22 mouse cellular contexts compared by ENCODE assay signal in the genomic region with DNA sequence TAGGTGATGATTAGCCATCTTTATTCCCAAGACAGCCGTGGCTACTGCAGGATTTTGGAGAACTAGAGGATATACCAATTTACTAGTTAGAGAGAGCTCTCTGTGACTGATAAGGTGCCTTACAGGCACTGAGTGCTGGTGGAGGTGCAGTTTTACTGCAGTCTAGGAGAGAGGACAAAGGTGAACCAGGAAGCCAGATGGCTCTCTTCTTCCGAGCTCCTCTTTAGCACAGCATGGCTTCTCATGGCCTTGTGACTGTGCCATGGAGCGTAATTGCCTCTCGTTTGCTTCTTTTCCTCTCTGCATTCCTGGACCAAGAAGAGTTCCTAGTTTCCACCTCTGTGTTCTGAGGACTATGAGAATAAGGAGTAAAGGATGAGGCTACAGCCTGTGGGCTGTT.
A peak's percentile ranks its signal among the peaks of the same experiment; 100 is the strongest.
DNase-seq lines count a peak whose midpoint lies in the region; ATAC-seq and TF ChIP-seq lines count a peak whose summit lies in the region.
"Had no signal": no experiment of that assay in that cellular context is flagged by ENCODE, and none has a peak within 500 bp of the region (broad histone marks: within the 10 kb centered on the region; RNA-seq: fewer than 3 reads in every experiment).

No protein-coding gene starts in this region.

- intact Hi-C loops in gastrocnemius, adult 2 months (cut with DNase I), result loop anchor here (5.0 kb wide), 1 partner anchor 85 kb away; no protein-coding TSS in a partner anchor

- peak overlapping the region; percentile 82; the same call in 1 of the 2 replicates for H3K27ac ChIP-seq in gastrocnemius, adult 2 months
- H3K27ac ChIP-seq in intestine, postnatal 0 days (ENCODE audit: low read depth, low read length), result peak overlapping the region; percentile 65
- no peak overlapping the region for H3K27ac ChIP-seq in forebrain, embryonic 14.5 days (ENCODE audit: low read depth, low read length)
- H3K27ac ChIP-seq: forebrain, embryonic 10.5 days; heart, embryonic 13.5 days; hindbrain, embryonic 12.5 days; limb, embryonic 10.5 days; liver, embryonic 15.5 days; neural tube, embryonic 12.5 days; stomach, embryonic 15.5 days had no signal

- no peaks in the 10 kb centered on the region for H3K27me3 ChIP-seq in intestine, postnatal 0 days (replicated peaks; ENCODE audit: control insufficient read depth, insufficient read depth, low read length)
- no peaks in the 10 kb centered on the region for H3K27me3 ChIP-seq in forebrain, embryonic 14.5 days (replicated peaks; ENCODE audit: control insufficient read depth, insufficient read depth, low read length)
- H3K27me3 ChIP-seq: hindbrain, embryonic 12.5 days; liver, embryonic 15.5 days; neural tube, embryonic 12.5 days; stomach, embryonic 15.5 days had no signal

- H3K4me3 ChIP-seq in gastrocnemius, adult 2 months, result no peak overlapping the region
- no peak overlapping the region for H3K4me3 ChIP-seq in intestine, postnatal 0 days (ENCODE audit: low read depth, low read length)
- H3K4me3 ChIP-seq in forebrain, embryonic 14.5 days (ENCODE audit: low read depth, low read length), result no peak overlapping the region
- H3K4me3 ChIP-seq: forebrain, embryonic 10.5 days; heart, embryonic 13.5 days; hindbrain, embryonic 12.5 days; limb, embryonic 10.5 days; liver, embryonic 15.5 days; neural tube, embryonic 12.5 days; stomach, embryonic 15.5 days had no signal

- H3K9ac ChIP-seq in intestine, postnatal 0 days (ENCODE audit: low read depth, low read length), result no peak overlapping the region
- no peak overlapping the region for H3K9ac ChIP-seq in forebrain, embryonic 14.5 days (ENCODE audit: low read length)
- H3K9ac ChIP-seq: forebrain, postnatal 0 days; heart, embryonic 13.5 days; hindbrain, embryonic 12.5 days; liver, embryonic 15.5 days; neural tube, embryonic 12.5 days; stomach, embryonic 15.5 days had no signal

- peak; percentile 65 for ATAC-seq in intestine, postnatal 0 days
- ATAC-seq in forebrain, embryonic 14.5 days, result no peak
- ATAC-seq: forebrain, postnatal 0 days; inflammation-experienced regulatory T-cells, adult 6 months had no signal

- TF ChIP-seq CTCF in gastrocnemius, adult 2 months (IDR thresholded peaks at IDR 0.05), result no peak
- no peak for TF ChIP-seq CTCF in intestine, postnatal 0 days (IDR thresholded peaks at IDR 0.05; ENCODE audit: low read depth)

- no peaks in the 10 kb centered on the region for H3K36me3 ChIP-seq in intestine, postnatal 0 days (ENCODE audit: control insufficient read depth, insufficient read depth)
- H3K36me3 ChIP-seq in forebrain, embryonic 14.5 days (ENCODE audit: control insufficient read depth, insufficient read depth, low read length), result no peaks in the 10 kb centered on the region
- H3K36me3 ChIP-seq: forebrain, embryonic 10.5 days; heart, embryonic 13.5 days; hindbrain, embryonic 12.5 days; limb, embryonic 10.5 days; liver, embryonic 15.5 days; neural tube, embryonic 12.5 days; stomach, embryonic 15.5 days had no signal

- H3K9me3 ChIP-seq in intestine, postnatal 0 days (ENCODE audit: control insufficient read depth), result no peaks in the 10 kb centered on the region
- no peaks in the 10 kb centered on the region for H3K9me3 ChIP-seq in forebrain, embryonic 14.5 days (replicated peaks; ENCODE audit: control insufficient read depth, low read length)
- H3K9me3 ChIP-seq: forebrain, embryonic 10.5 days; heart, embryonic 13.5 days; hindbrain, embryonic 12.5 days; limb, embryonic 10.5 days; liver, embryonic 15.5 days; neural tube, embryonic 12.5 days; stomach, embryonic 15.5 days had no signal

- 41% methylated on average over 4 of the region's 4 CpGs for WGBS in intestine, postnatal 0 days
- WGBS in forebrain, embryonic 14.5 days, result 63% methylated on average over 4 of the region's 4 CpGs

- DNase-seq in gastrocnemius, adult 2 months, result no peak
- no peak for DNase-seq in gastrocnemius, adult 8-10 months (ENCODE audit: low spot score in 2 of 2)
- peak; percentile 58 for DNase-seq in cerebellum, adult 11-12 months
- peak; percentile 47 to 59 for DNase-seq in cerebellum, postnatal 10 days
- DNase-seq in forebrain, embryonic 14.5 days (ENCODE audit: low spot score), result no peak
- no peak for DNase-seq in spleen, adult 18-20 months
- no peak for DNase-seq in adrenal gland, postnatal 14 days
- DNase-seq: forebrain, postnatal 0 days; layer of hippocampus, adult 9-11 months; liver; lung, postnatal 4 days; midbrain, embryonic 14.5 days; thymus, postnatal 4 days had no signal

- H3K4me1 ChIP-seq in intestine, postnatal 0 days (replicated peaks; ENCODE audit: control insufficient read depth, insufficient read depth, low read length), result peaks cover 22% of the 10 kb centered on the region
- no peaks in the 10 kb centered on the region for H3K4me1 ChIP-seq in forebrain, embryonic 14.5 days (ENCODE audit: control insufficient read depth, insufficient read depth, low read length)
- H3K4me1 ChIP-seq: forebrain, embryonic 10.5 days; hindbrain, embryonic 12.5 days; neural tube, embryonic 12.5 days had no signal

- H3K4me2 ChIP-seq in intestine, postnatal 0 days (replicated peaks; ENCODE audit: low read depth), result 0 out of 2 replicates have a peak overlapping the region, but pooled peaks have one; percentile 3
- no peak overlapping the region for H3K4me2 ChIP-seq in forebrain, embryonic 14.5 days (ENCODE audit: low read length)
- H3K4me2 ChIP-seq: heart, embryonic 13.5 days; hindbrain, embryonic 12.5 days; liver, embryonic 15.5 days; neural tube, embryonic 12.5 days; stomach, embryonic 15.5 days had no signal

Comparison
In these comparisons a context has a peak if more than half of its experiments do, and no peak if none do; other contexts are left out.
1. DNase-seq: peak in cerebellum, adult 11-12 months (single experiment) and cerebellum, postnatal 10 days (2 of 2); none in gastrocnemius, adult 2 months (single experiment), gastrocnemius, adult 8-10 months (0 of 2), forebrain, embryonic 14.5 days (single experiment), spleen, adult 18-20 months (0 of 2) and adrenal gland, postnatal 14 days (single experiment).